Mouse (Mus musculus) brown adipose tissue, adult 24 weeks (tissue): ENCODE data around the gene Nr1d1. TPM values are rescaled to one million over a fixed set of nuclear protein-coding genes. Genes with fewer than 3 reads are reported as not detected.
"Not testable (repeated sequence)": the region's sequence is repeated elsewhere in the genome, so short reads cannot be mapped to it uniquely, and the experiment has no call there.

Source experiments
- H3K27ac ChIP-seq: fragments of 200-500 bp; replicated peaks from 2 replicates; pipeline ENCODE4 v1.5.1; 2012; ENCODE audit warnings: low read depth, mild to moderate bottlenecking, low read length
- H3K4me1 ChIP-seq: fragments of 200-500 bp; 2 replicates; pipeline ENCODE4 v1.6.1; 2012; ENCODE audit warnings: low read length, mixed read lengths; ENCODE audit not compliant: control insufficient read depth, insufficient read depth, insufficient read length
- H3K4me3 ChIP-seq: fragments of 200-500 bp; 2 replicates; pipeline ENCODE4 v1.5.1; 2012; ENCODE audit warnings: low read depth, mild to moderate bottlenecking, low read length, moderate library complexity; ENCODE audit not compliant: insufficient read depth
- polyA plus RNA-seq: library from polyadenylated mRNA; stranded (reverse); fragments of >200 nt; gene quantifications from 2 replicates; pipeline ENCODE4 v1.2.4, GENCODE M21; 2012; ENCODE audit not compliant: missing spikeins, insufficient read depth, insufficient read length

Nr1d1 gene
- polyA plus RNA-seq, 1 experiment, result 90.9 TPM

GRCm38 (mm10) chr11:98742397-98743291, 32.5 kb downstream of the Nr1d1 start:
- Histone ChIP-seq H3K27ac (peak overlapping the region; percentile 86), H3K4me1 (peaks cover 39% of the 10 kb centered on the region), H3K4me3 (peak overlapping the region; percentile 99)

GRCm38 (mm10) chr11:98741622-98742396, 33.3 kb downstream of the Nr1d1 start:
- H3K4me3 ChIP-seq, result peak overlapping the region; percentile 99
- peak overlapping the region; percentile 86 for H3K27ac ChIP-seq
- peaks cover 33% of the 10 kb centered on the region for H3K4me1 ChIP-seq

GRCm38 (mm10) chr11:98741051-98741620, 34.0 kb downstream of the Nr1d1 start:
- Histone ChIP-seq H3K4me1 (peaks cover 26% of the 10 kb centered on the region), H3K27ac (peak overlapping the region; percentile 59), H3K4me3 (peak overlapping the region; percentile 65)

GRCm38 (mm10) chr11:98740393-98741050, 34.6 kb downstream of the Nr1d1 start, which contains the start of gene Thra:
Thra (plus strand) TSS chr11:98740638.
- Histone ChIP-seq H3K4me3 (peak within 1 kb of the TSS; percentile 65), H3K4me1 (peaks cover 20% of the 10 kb centered on the region), H3K27ac (peak within 1 kb of the TSS; percentile 59)

GRCm38 (mm10) chr11:98740026-98740392, 35.1 kb downstream of the Nr1d1 start:
- Histone ChIP-seq H3K4me3 (peak overlapping the region; percentile 65), H3K4me1 (peaks cover 18% of the 10 kb centered on the region), H3K27ac (peak overlapping the region; percentile 54; the same call in 1 of the 2 replicates)

- Histone ChIP-seq H3K4me1 (peaks cover 10% of the 10 kb centered on the region), H3K4me3 (no peak overlapping the region), H3K27ac (no peak overlapping the region)
Measured at GRCm38 (mm10) chr11:98738925-98739324, 36.2 kb downstream of the Nr1d1 start.

GRCm38 (mm10) chr11:98738428-98738911, 36.7 kb downstream of the Nr1d1 start:
- Histone ChIP-seq H3K4me3 (no peak overlapping the region), H3K4me1 (peaks cover 5% of the 10 kb centered on the region), H3K27ac (no peak overlapping the region)

- H3K4me1 ChIP-seq, H3K27ac ChIP-seq, H3K4me3 ChIP-seq: not testable (repeated sequence)
Measured at GRCm38 (mm10) chr11:98737220-98737619, 37.9 kb downstream of the Nr1d1 start.

GRCm38 (mm10) chr11:98736176-98736575, 39.0 kb downstream of the Nr1d1 start:
- H3K4me3 ChIP-seq, result no peak overlapping the region
- peaks cover 5% of the 10 kb centered on the region for H3K4me1 ChIP-seq
- no peak overlapping the region for H3K27ac ChIP-seq

- H3K27ac ChIP-seq, result no peak overlapping the region
- H3K4me1 ChIP-seq, result peaks cover 3% of the 10 kb centered on the region; the same call in 1 of the 2 replicates
- no peak overlapping the region for H3K4me3 ChIP-seq
Measured at GRCm38 (mm10) chr11:98735111-98735510, 40.0 kb downstream of the Nr1d1 start.

- H3K4me1 ChIP-seq, result no peaks in the 10 kb centered on the region
- no peak overlapping the region for H3K4me3 ChIP-seq
- no peak overlapping the region for H3K27ac ChIP-seq
Measured at GRCm38 (mm10) chr11:98734020-98734419, 41.1 kb downstream of the Nr1d1 start.

- Histone ChIP-seq H3K4me3 (no peak overlapping the region), H3K27ac (no peak overlapping the region), H3K4me1 (0 out of 2 replicates have a peak, but pooled peaks cover 3% of the 10 kb centered on the region)
Measured at GRCm38 (mm10) chr11:98731134-98731533, 44.0 kb downstream of the Nr1d1 start.

GRCm38 (mm10) chr11:98730727-98731126, 44.4 kb downstream of the Nr1d1 start:
- Histone ChIP-seq H3K27ac (no peak overlapping the region), H3K4me1 (0 out of 2 replicates have a peak, but pooled peaks cover 3% of the 10 kb centered on the region), H3K4me3 (no peak overlapping the region)

- peak within 1 kb of the TSS; percentile 71 for H3K27ac ChIP-seq
Measured at GRCm38 (mm10) chr11:98729119-98729588, 46.0 kb downstream of the Nr1d1 start, which contains the start of gene Med24. Med24 (minus strand) TSS chr11:98729435.

More at GRCm38 (mm10) chr11:98729119-98729588, 46.0 kb downstream of the Nr1d1 start, which contains the start of gene Med24:
- Histone ChIP-seq H3K4me1 (0 out of 2 replicates have a peak, but pooled peaks cover 3% of the 10 kb centered on the region), H3K4me3 (peak within 1 kb of the TSS; percentile 97)
